Mouse (Mus musculus) layer of hippocampus, adult 9-11 months (tissue): ENCODE data around the gene Csk.

Experiments used
- DNase-seq: peaks from one replicate; pipeline ENCODE4 v3.0.0; 2022

Gene Csk

DNA sequence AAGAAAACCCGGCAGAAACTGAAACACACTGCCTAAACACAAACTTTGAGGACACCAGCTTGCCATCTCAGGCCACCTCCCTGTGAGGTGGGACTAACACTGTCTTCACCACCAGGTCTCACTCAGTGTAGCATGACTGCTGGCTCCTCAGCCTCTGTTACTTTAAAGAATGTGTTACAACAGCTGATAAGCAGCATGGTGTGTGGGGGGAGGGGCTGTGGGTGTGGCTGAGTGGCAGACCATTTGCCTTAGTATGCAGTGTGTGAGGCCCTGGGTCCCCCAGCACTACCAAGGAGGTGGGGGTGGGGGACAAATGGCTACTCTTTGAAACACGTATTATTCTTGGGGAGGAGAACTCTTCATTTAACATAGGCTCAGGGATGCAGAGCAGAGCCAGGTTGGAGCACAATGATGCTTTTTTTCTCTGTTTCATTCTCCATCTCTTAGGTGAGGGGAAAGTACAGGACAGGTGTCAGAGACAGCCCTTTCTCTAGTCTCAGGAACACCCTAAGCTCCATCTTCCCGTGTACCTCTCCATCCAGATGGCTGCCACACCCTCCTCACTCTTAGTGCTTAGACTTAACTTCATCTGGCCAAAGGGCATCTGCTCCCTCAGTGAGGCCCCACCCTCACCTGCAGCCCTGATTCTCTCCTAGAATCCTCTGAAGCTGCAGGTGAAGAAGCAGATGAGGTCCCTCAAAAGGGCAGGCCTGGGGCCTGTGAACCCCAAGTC lies 52.6 kb downstream of the Csk start:
- DNase-seq = no peak

DNA sequence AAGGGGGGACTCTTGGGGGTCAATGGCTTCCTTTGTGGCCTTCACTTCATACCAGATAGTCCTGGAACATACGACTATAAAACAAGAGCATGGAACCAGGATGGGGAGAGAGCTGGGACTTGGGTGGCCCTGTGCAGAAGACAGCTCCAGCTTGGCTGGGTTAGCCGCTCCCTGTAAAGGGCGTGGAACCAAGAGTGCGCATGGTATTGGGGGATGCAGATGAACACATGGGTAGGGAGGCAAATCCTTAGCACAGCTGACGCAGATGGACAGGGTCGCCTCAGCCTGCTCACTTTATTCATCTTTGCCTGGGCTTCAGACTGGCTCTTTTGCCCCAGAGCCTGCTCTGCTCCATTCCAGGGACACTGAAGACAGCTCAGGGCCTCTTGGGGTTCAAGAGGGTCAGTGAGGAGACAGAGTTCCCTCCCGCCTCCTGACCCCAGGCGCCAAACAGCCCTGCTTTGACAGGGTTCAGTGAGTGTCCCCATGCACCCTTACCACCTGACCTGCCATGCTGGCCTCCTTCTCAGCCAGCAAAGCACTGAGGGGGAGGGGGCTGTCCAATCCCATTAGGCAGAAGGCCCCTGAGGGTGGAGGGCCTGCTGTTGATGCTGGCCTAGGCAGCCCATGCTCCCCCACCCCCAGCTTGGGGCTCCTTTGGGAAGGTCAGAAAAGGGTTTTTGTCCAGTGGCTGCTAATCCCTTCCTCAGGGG lies 54.4 kb downstream of the Csk start:
- no peak for DNase-seq

- DNase-seq = no peak
Measured at GRCm38 (mm10) chr9:57597929-57598382, 55.5 kb downstream of the Csk start.

DNA sequence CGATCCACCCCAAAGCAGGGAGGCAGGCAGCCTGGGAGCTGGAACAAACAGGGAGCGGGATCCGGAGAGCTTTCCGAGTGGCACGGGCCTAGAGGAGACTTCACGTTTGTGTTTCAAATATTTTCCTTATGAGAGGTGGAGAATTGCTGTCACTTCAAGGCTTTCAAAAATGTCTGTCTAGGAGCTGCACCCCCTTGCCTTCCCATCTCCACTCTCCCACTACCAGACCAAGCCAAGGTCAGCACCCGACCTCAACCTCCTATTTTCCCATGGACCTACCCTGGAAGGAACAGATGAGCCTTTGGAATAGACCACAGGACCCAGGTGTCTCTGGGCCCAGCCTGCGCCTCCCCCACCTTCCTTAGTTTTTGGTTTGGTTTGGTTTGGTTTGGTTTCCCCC lies 56.2 kb downstream of the Csk start:
- DNase-seq = no peak

- no peak for DNase-seq
Measured at GRCm38 (mm10) chr9:57594174-57594509, 59.3 kb downstream of the Csk start.

DNA sequence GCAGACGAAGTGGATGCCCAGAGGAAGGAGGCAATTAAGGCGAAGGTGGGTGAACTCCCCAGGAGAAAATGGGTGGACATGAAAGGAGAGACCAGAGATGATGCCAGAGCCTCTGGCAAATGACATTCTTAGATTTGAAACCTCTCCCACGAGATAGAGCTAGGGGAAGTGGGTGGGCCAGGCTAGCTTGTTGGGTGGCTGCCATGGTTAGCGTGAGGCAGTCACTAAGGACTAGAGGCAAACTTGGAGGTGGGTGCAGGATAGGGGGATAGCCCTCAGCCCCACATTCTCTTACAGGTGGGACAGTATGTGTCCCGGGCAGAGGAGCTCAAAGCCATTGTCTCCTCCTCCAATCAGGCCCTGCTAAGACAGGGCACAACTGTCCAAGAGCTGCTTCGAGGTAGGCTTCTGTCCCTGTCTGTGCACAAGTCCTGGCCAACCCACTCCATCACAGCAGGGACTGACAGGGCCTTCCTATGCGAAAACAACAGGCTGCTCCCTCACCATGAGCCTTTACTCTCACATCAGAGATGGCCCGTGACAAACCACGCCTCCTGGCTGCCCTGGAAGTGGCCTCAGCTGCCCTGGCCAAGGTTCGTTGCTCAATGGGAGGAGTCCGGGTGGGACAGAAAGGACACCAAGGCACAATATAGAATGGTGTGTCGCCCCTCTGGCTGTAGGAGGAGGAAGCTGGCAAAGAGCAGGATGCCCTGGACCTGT lies 59.8 kb downstream of the Csk start:
- DNase-seq = no peak

GRCm38 (mm10) chr9:57590726-57591125 lies 62.7 kb downstream of the Csk start:
- DNase-seq = no peak

GRCm38 (mm10) chr9:57589224-57590126 lies 64.0 kb downstream of the Csk start, which contains the start of gene Ulk3:
TSS of gene Ulk3 (plus strand) at chr9:57589452.
- peak; percentile 71 for DNase-seq

DNA sequence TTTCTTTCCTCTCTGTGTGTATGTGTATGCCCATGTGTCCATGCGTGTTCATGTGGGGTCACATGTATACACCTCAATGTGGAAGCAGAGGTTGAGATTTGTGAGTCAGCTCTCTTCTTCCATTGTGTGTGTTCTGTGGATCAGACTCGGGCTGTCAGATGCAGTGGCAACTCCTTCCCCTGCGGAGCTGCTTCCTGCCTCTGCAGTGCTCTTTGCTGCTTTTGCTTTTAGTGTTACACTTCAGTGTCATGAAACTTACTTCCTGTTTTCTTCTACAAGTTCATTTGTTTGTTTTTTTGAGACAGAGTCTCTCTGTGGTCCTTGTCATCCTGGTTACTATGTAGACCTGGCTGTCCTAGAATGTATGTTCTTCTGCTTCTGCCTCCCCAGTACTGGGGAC lies 68.4 kb downstream of the Csk start:
- DNase-seq = no peak

- no peak for DNase-seq
Measured at GRCm38 (mm10) chr9:57577144-57577849, 76.1 kb downstream of the Csk start.
